Mouse (Mus musculus): ENCODE data around the gene Rora. TPM values are rescaled to one million over a fixed set of nuclear protein-coding genes. Genes with fewer than 3 reads are reported as not detected.

Gene Rora
- polyA plus RNA-seq, 1 experiment from 2014 or later = 2.7 TPM

- DNase-seq = no peak
- WGBS (ENCODE audit: insufficient replicate concordance) = 38% methylated on average over 3 of the region's 3 CpGs
- Histone ChIP-seq H3K4me2 (no peak overlapping the region), H3K36me3 (no peaks in the 10 kb centered on the region), H3K4me3 (replicated peaks) (no peak overlapping the region), H3K27ac (no peak overlapping the region), H3K4me1 (replicated peaks) (peaks cover 18% of the 10 kb centered on the region; the same call in 1 of the 2 replicates), H3K9me3 (replicated peaks) (no peaks in the 10 kb centered on the region), H3K27me3 (no peaks in the 10 kb centered on the region), H3K9ac (no peak overlapping the region)
- ATAC-seq (ENCODE audit: low read depth) = no peak
These were observed 651.4 kb downstream of the Rora start for GRCm38 (mm10) chr9:69304991-69305390.

GRCm38 (mm10) chr9:69306734-69307528 is 653.3 kb downstream of the Rora start:
- no peak for DNase-seq

GRCm38 (mm10) chr9:69307974-69308373 is 654.4 kb downstream of the Rora start:
- no peaks in the 10 kb centered on the region for H3K9me3 ChIP-seq (replicated peaks)
- DNase-seq = no peak
- no peak for ATAC-seq (ENCODE audit: low read depth)
- no peaks in the 10 kb centered on the region for H3K27me3 ChIP-seq
- H3K27ac ChIP-seq = no peak overlapping the region
- H3K4me2 ChIP-seq = no peak overlapping the region
- peaks cover 11% of the 10 kb centered on the region; the same call in 1 of the 2 replicates for H3K4me1 ChIP-seq (replicated peaks)
- WGBS (ENCODE audit: insufficient replicate concordance) = 64% methylated on average over 11 of the region's 11 CpGs
- H3K9ac ChIP-seq = no peak overlapping the region
- H3K4me3 ChIP-seq (replicated peaks) = no peak overlapping the region
- no peaks in the 10 kb centered on the region for H3K36me3 ChIP-seq

More at GRCm38 (mm10) chr9:69306734-69307528, 653.3 kb downstream of the Rora start:
- Histone ChIP-seq H3K9me3 (replicated peaks) (no peaks in the 10 kb centered on the region), H3K9ac (no peak overlapping the region), H3K4me2 (no peak overlapping the region), H3K4me1 (replicated peaks) (peaks cover 8% of the 10 kb centered on the region; the same call in 1 of the 2 replicates), H3K36me3 (no peaks in the 10 kb centered on the region), H3K27ac (no peak overlapping the region), H3K27me3 (no peaks in the 10 kb centered on the region), H3K4me3 (replicated peaks) (no peak overlapping the region)
- WGBS (ENCODE audit: insufficient replicate concordance) = 57% methylated on average over 9 of the region's 9 CpGs
- 0 out of 2 replicates have a peak, but pooled peaks have one; percentile 34 for ATAC-seq (ENCODE audit: low read depth)

GRCm38 (mm10) chr9:69310524-69310923 is 656.9 kb downstream of the Rora start:
- Histone ChIP-seq H3K36me3 (no peaks in the 10 kb centered on the region), H3K27ac (no peak overlapping the region), H3K9me3 (replicated peaks) (no peaks in the 10 kb centered on the region), H3K27me3 (no peaks in the 10 kb centered on the region), H3K9ac (no peak overlapping the region), H3K4me2 (no peak overlapping the region), H3K4me3 (replicated peaks) (no peak overlapping the region), H3K4me1 (replicated peaks) (peaks cover 16% of the 10 kb centered on the region; the same call in 1 of the 2 replicates)
- ATAC-seq (ENCODE audit: low read depth) (no peak), DNase-seq (no peak)
- 62% methylated on average over 12 of the region's 12 CpGs for WGBS (ENCODE audit: insufficient replicate concordance)

GRCm38 (mm10) chr9:69313297-69313696 is 659.7 kb downstream of the Rora start:
- H3K27ac ChIP-seq = no peak overlapping the region
- no peak overlapping the region for H3K4me2 ChIP-seq

GRCm38 (mm10) chr9:69314451-69315210 is 661.0 kb downstream of the Rora start:
- H3K36me3 ChIP-seq = no peaks in the 10 kb centered on the region
- H3K27ac ChIP-seq = no peak overlapping the region
- ATAC-seq (ENCODE audit: low read depth) (no peak), DNase-seq (no peak)
- no peaks in the 10 kb centered on the region for H3K9me3 ChIP-seq (replicated peaks)
- H3K27me3 ChIP-seq = no peaks in the 10 kb centered on the region
- H3K4me2 ChIP-seq = no peak overlapping the region
- WGBS (ENCODE audit: insufficient replicate concordance) = 50% methylated on average over 9 of the region's 9 CpGs
- no peak overlapping the region for H3K9ac ChIP-seq
- no peak overlapping the region for H3K4me3 ChIP-seq (replicated peaks)
- H3K4me1 ChIP-seq (replicated peaks) = peaks cover 15% of the 10 kb centered on the region

More at GRCm38 (mm10) chr9:69313297-69313696, 659.7 kb downstream of the Rora start:
- ATAC-seq (ENCODE audit: low read depth) (no peak), DNase-seq (no peak)
- H3K4me1 ChIP-seq (replicated peaks) = peaks cover 9% of the 10 kb centered on the region; the same call in 1 of the 2 replicates
- H3K4me3 ChIP-seq (replicated peaks) = no peak overlapping the region
- no peaks in the 10 kb centered on the region for H3K36me3 ChIP-seq
- 52% methylated on average over 3 of the region's 3 CpGs for WGBS (ENCODE audit: insufficient replicate concordance)
- H3K27me3 ChIP-seq = no peaks in the 10 kb centered on the region
- no peaks in the 10 kb centered on the region for H3K9me3 ChIP-seq (replicated peaks)
- no peak overlapping the region for H3K9ac ChIP-seq

- H3K4me2 ChIP-seq = no peak overlapping the region
- H3K36me3 ChIP-seq = no peaks in the 10 kb centered on the region
- DNase-seq = no peak
- H3K27me3 ChIP-seq = no peaks in the 10 kb centered on the region
- no peaks in the 10 kb centered on the region for H3K9me3 ChIP-seq (replicated peaks)
- no peak overlapping the region for H3K4me3 ChIP-seq (replicated peaks)
- no peak overlapping the region for H3K27ac ChIP-seq
- 54% methylated on average over 3 of the region's 3 CpGs for WGBS (ENCODE audit: insufficient replicate concordance)
- no peak overlapping the region for H3K9ac ChIP-seq
- peaks cover 25% of the 10 kb centered on the region for H3K4me1 ChIP-seq (replicated peaks)
- ATAC-seq (ENCODE audit: low read depth) = no peak
These were observed 664.0 kb downstream of the Rora start for GRCm38 (mm10) chr9:69317527-69318115.

GRCm38 (mm10) chr9:69319434-69319833 is 665.8 kb downstream of the Rora start:
- Histone ChIP-seq H3K27me3 (no peaks in the 10 kb centered on the region), H3K36me3 (no peaks in the 10 kb centered on the region), H3K4me3 (replicated peaks) (no peak overlapping the region), H3K9ac (no peak overlapping the region), H3K27ac (no peak overlapping the region), H3K4me2 (no peak overlapping the region), H3K9me3 (replicated peaks) (no peaks in the 10 kb centered on the region), H3K4me1 (replicated peaks) (peaks cover 37% of the 10 kb centered on the region)
- 67% methylated on average over 6 of the region's 6 CpGs for WGBS (ENCODE audit: insufficient replicate concordance)
- no peak for ATAC-seq (ENCODE audit: low read depth)
- DNase-seq = no peak

GRCm38 (mm10) chr9:69319913-69320634 is 666.5 kb downstream of the Rora start:
- H3K4me2 ChIP-seq = no peak overlapping the region
- WGBS (ENCODE audit: insufficient replicate concordance) = 16% methylated on average over 10 of the region's 10 CpGs
- no peaks in the 10 kb centered on the region for H3K9me3 ChIP-seq (replicated peaks)
- H3K27me3 ChIP-seq = no peaks in the 10 kb centered on the region
- no peak overlapping the region for H3K9ac ChIP-seq
- no peak for DNase-seq
- no peak overlapping the region for H3K27ac ChIP-seq
- ATAC-seq (ENCODE audit: low read depth) = no peak
- H3K4me3 ChIP-seq (replicated peaks) = no peak overlapping the region
- H3K4me1 ChIP-seq (replicated peaks) = peaks cover 34% of the 10 kb centered on the region
- no peaks in the 10 kb centered on the region for H3K36me3 ChIP-seq

- H3K27ac ChIP-seq = no peak overlapping the region
These were observed 667.0 kb downstream of the Rora start for GRCm38 (mm10) chr9:69320635-69321027.

GRCm38 (mm10) chr9:69321956-69322355 is 668.4 kb downstream of the Rora start:
- Histone ChIP-seq H3K9me3 (replicated peaks) (no peaks in the 10 kb centered on the region), H3K27me3 (no peaks in the 10 kb centered on the region), H3K36me3 (no peaks in the 10 kb centered on the region), H3K4me2 (no peak overlapping the region), H3K27ac (no peak overlapping the region), H3K9ac (no peak overlapping the region), H3K4me3 (replicated peaks) (no peak overlapping the region), H3K4me1 (replicated peaks) (peaks cover 34% of the 10 kb centered on the region)
- ATAC-seq (ENCODE audit: low read depth) = no peak
- 62% methylated on average over 1 of the region's 1 CpGs for WGBS (ENCODE audit: insufficient replicate concordance)
- no peak for DNase-seq

More at GRCm38 (mm10) chr9:69320635-69321027, 667.0 kb downstream of the Rora start:
- Histone ChIP-seq H3K4me1 (replicated peaks) (peaks cover 34% of the 10 kb centered on the region), H3K4me3 (replicated peaks) (no peak overlapping the region), H3K36me3 (no peaks in the 10 kb centered on the region), H3K27me3 (no peaks in the 10 kb centered on the region), H3K4me2 (no peak overlapping the region), H3K9ac (no peak overlapping the region), H3K9me3 (replicated peaks) (no peaks in the 10 kb centered on the region)
- DNase-seq = no peak
- ATAC-seq (ENCODE audit: low read depth) = no peak
- 47% methylated on average over 3 of the region's 3 CpGs for WGBS (ENCODE audit: insufficient replicate concordance)

All from liver, embryonic 13.5 days (tissue).